In the genomic region with DNA sequence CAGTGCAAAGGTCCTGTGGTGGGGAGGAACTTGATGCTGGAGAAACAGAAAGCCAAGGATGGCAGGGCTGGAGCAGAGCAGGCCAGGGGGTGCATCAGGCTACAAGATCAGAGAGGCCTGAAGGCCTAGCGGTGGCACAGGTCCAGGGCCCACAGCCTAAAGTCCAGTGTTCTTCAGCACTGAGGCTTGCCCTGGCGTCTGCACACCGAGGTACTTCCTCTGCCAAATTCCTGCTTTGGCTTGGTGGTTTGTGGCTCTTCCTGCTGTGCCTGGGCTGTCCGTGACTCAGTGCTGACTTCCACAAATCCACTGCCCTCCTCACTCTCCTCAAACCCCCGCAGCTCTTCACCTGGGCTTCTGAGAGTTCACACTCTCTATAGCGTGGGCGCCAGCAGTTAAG, we compare ENCODE assay signal across 13 mouse cellular contexts. TPM values are rescaled to one million over a fixed set of nuclear protein-coding genes. Genes with fewer than 3 reads are reported as not detected.
DNase-seq lines count a peak whose midpoint lies in the region; TF ChIP-seq lines count a peak whose summit lies in the region.
"Had no signal": no experiment of that assay in that cellular context is flagged by ENCODE, and none has a peak within 500 bp of the region (broad histone marks: within the 10 kb centered on the region; RNA-seq: fewer than 3 reads in every experiment).

No protein-coding gene starts in this region.

- H3K27me3 ChIP-seq in MEL (ENCODE audit: control insufficient read depth in 1 of 2, insufficient read depth in 2 of 2, low read length in 2 of 2) = no peaks in the 10 kb centered on the region
- H3K27me3 ChIP-seq: intestine, embryonic 15.5 days had no signal

- peaks cover 0 to 4% of the 10 kb centered on the region in 2 experiments; a peak in 1 of 4 replicates for H3K36me3 ChIP-seq in MEL (ENCODE audit: control insufficient read depth in 1 of 2, insufficient read depth in 2 of 2, low read length in 2 of 2)
- H3K36me3 ChIP-seq: intestine, embryonic 15.5 days had no signal

- TF ChIP-seq EP300 in MEL (IDR thresholded peaks at IDR 0.05; ENCODE audit: low read depth in 1 of 2, low read length in 2 of 2) = no peak

- no peak overlapping the region for H3K9ac ChIP-seq in MEL (ENCODE audit: control insufficient read depth, low read depth, low read length, poor library complexity, severe bottlenecking)
- H3K9ac ChIP-seq: intestine, embryonic 15.5 days; liver, embryonic 14.5 days had no signal

- H3K79me2 ChIP-seq in MEL (ENCODE audit: control insufficient read depth, insufficient read depth, low read length, poor library complexity) = no peaks in the 10 kb centered on the region

- H3K9me3 ChIP-seq in MEL (replicated peaks; ENCODE audit: insufficient read depth, low read length) = no peaks in the 10 kb centered on the region
- H3K9me3 ChIP-seq: intestine, embryonic 15.5 days had no signal

- no peak for TF ChIP-seq CTCF in MEL (IDR thresholded peaks at IDR 0.05 in 2 of 3, conservative IDR thresholded peaks at IDR 0.05 in 1 of 3; ENCODE audit: control insufficient read depth in 1 of 3, insufficient read depth in 1 of 3, low read depth in 2 of 3, low read length in 3 of 3, poor library complexity in 1 of 3, severe bottlenecking in 1 of 3)

- no peak overlapping the region for H3K27ac ChIP-seq in MEL (ENCODE audit: control insufficient read depth, low read depth, low read length)
- H3K27ac ChIP-seq: intestine, embryonic 15.5 days; left cerebral cortex, adult 2 months; liver, embryonic 14.5 days had no signal

- TF ChIP-seq RAD21 in MEL (IDR thresholded peaks at IDR 0.05; ENCODE audit: low read depth, low read length) = no peak

- peak; percentile 23 for DNase-seq in kidney, adult 11 months
- DNase-seq in kidney, postnatal 14 days = no peak
- peak; percentile 82 for DNase-seq in 3134 (ENCODE audit: extremely low read depth, insufficient read length, low spot score)
- peak; percentile 21 for DNase-seq in MEL (ENCODE audit: low read depth, low spot score)
- peak; percentile 57 for DNase-seq in fibroblast of lung, adult 2 months (ENCODE audit: low read depth)
- DNase-seq in embryo, embryonic 11 days = no peak
- DNase-seq in adrenal gland, postnatal 25 days = no peak
- no peak for DNase-seq in adrenal gland, adult 2 months
- DNase-seq: spleen, adult 18-20 months; thymus, adult 18-20 months had no signal

- no peak for TF ChIP-seq POLR2A in MEL (IDR thresholded peaks at IDR 0.05; ENCODE audit: control insufficient read depth in 1 of 2, insufficient read depth in 1 of 2, low read depth in 1 of 2, low read length in 2 of 2, poor library complexity in 1 of 2)

- H3K4me3 ChIP-seq in MEL (ENCODE audit: control insufficient read depth in 1 of 2, insufficient read depth in 1 of 2, low read depth in 2 of 2, low read length in 2 of 2) = no peak overlapping the region
- H3K4me3 ChIP-seq: intestine, embryonic 15.5 days; left cerebral cortex, adult 2 months had no signal

- H3K4me1 ChIP-seq in MEL (ENCODE audit: control insufficient read depth in 1 of 2, insufficient read depth in 2 of 2, low read length in 2 of 2) = peaks cover 6 to 14% of the 10 kb centered on the region in 2 experiments
- H3K4me1 ChIP-seq: intestine, embryonic 15.5 days had no signal

TF ChIP-seq in MEL, 35 proteins besides CTCF, POLR2A, EP300 and RAD21:
- TF ChIP-seq UBTF (IDR thresholded peaks at IDR 0.05; ENCODE audit: borderline replicate concordance, insufficient read depth, low read depth, low read length) (no peak), ZNF384 (IDR thresholded peaks at IDR 0.05; ENCODE audit: low read depth, low read length) (no peak), POLR2AphosphoS2 (IDR thresholded peaks at IDR 0.05; ENCODE audit: low read length) (no peak), RCOR1 (IDR thresholded peaks at IDR 0.05; ENCODE audit: low read depth, low read length) (no peak), CHD1 (IDR thresholded peaks at IDR 0.05; ENCODE audit: low read depth, low read length) (no peak), SIN3A (IDR thresholded peaks at IDR 0.05; ENCODE audit: low read length) (no peak), TCF12 (IDR thresholded peaks at IDR 0.05; ENCODE audit: low read depth, low read length) (no peak), SMC3 (IDR thresholded peaks at IDR 0.05; ENCODE audit: low read depth, low read length) (no peak), MYB (IDR thresholded peaks at IDR 0.05; ENCODE audit: low read depth, low read length) (no peak), ZC3H11A (IDR thresholded peaks at IDR 0.05; ENCODE audit: low read depth, low read length) (no peak), E2F4 (IDR thresholded peaks at IDR 0.05; ENCODE audit: borderline replicate concordance, low read depth, low read length) (no peak), POLR2AphosphoS5 (IDR thresholded peaks at IDR 0.05; ENCODE audit: borderline replicate concordance, low read depth, low read length) (no peak), MAFK (IDR thresholded peaks at IDR 0.05; ENCODE audit: borderline replicate concordance, low read depth, low read length) (no peak)

RNA-seq across cellular contexts. Expression of a gene that starts 30.8 kb away (rescaled TPM):
- total RNA-seq in MEL (2012; rRNA removed) = 8.0 and 8.5 TPM in 2 replicates
- polyA plus RNA-seq in MEL (2012; ENCODE audit: insufficient read depth in 1 of 2, insufficient read length in 2 of 2, low read depth in 1 of 2, low replicate concordance in 2 of 2, missing spikeins in 1 of 2) = 10 to 100 TPM; 15.8 to 33.1 TPM
- total RNA-seq in adrenal gland, postnatal 25 days (2021) = 14.0 and 14.1 TPM in 2 replicates
- total RNA-seq in adrenal gland, adult 2 months (2021) = 10 to 100 TPM; 11.2 to 18.2 TPM
- 35.4 and 37.9 TPM in 2 replicates for polyA plus RNA-seq in adrenal gland, adult 2 months (2012; rRNA removed)

RNA-seq across cellular contexts. Expression of a gene that starts 47.9 kb away (rescaled TPM):
- total RNA-seq in MEL (2012; rRNA removed) = 7.6 and 8.9 TPM in 2 replicates
- polyA plus RNA-seq in MEL (2012; ENCODE audit: insufficient read depth in 1 of 2, insufficient read length in 2 of 2, low read depth in 1 of 2, low replicate concordance in 2 of 2, missing spikeins in 1 of 2) = 1 to 10 TPM in 1 of 2 experiments, not detected in 1; 6.8 TPM
- total RNA-seq in adrenal gland, postnatal 25 days (2021) = 3.9 and 4.1 TPM in 2 replicates
- 1 to 10 TPM; 3.6 to 3.9 TPM for total RNA-seq in adrenal gland, adult 2 months (2021)
- 2.7 and 4.5 TPM in 2 replicates for polyA plus RNA-seq in adrenal gland, adult 2 months (2012; rRNA removed)

Comparison
In these comparisons a context has a peak if more than half of its experiments do, and no peak if none do; other contexts are left out.
1. DNase-seq: peak in kidney, adult 11 months (single experiment), 3134 (single experiment), MEL (single experiment) and fibroblast of lung, adult 2 months (single experiment); none in kidney, postnatal 14 days (single experiment), embryo, embryonic 11 days (single experiment), adrenal gland, postnatal 25 days (single experiment) and adrenal gland, adult 2 months (single experiment).